Mouse (Mus musculus): ENCODE results near the gene Nkx2-3. TPM values are rescaled to one million over a fixed set of nuclear protein-coding genes. Genes with fewer than 3 reads are reported as not detected.

Nkx2-3 gene
- polyA plus RNA-seq, 1 experiment = not detected

DNA sequence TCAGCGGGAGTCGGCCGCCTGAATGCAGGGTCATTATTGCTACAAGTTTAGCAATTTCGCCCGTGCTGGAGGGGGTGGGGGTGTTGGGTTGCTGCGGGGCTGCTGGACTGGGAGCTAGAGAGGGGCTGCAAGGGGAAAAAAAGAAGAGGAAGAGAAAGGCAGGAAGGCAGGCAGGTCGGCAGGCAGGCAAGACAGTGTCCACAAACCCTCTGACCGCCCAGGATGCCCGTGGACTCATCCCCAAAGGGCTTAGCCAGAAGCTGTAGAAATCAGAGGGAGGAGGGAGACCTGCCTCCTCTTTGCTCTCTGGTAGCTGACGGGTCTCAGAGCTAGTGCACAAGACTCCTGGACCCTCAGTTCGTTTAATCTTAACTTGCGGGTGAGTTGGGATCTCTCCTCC, 4.8 kb downstream of the Nkx2-3 start:
- Histone ChIP-seq H3K4me1 (replicated peaks; ENCODE audit: control insufficient read depth, insufficient read depth, low read length) (peaks cover 8% of the 10 kb centered on the region; the same call in 1 of the 2 replicates), H3K27ac (ENCODE audit: control insufficient read depth, insufficient read depth, low read length) (no peak overlapping the region), H3K27me3 (ENCODE audit: control insufficient read depth, insufficient read depth, low read length) (peaks cover 53% of the 10 kb centered on the region; the same call in 1 of the 2 replicates), H3K36me3 (ENCODE audit: control insufficient read depth, insufficient read depth, low read length) (no peaks in the 10 kb centered on the region), H3K4me3 (ENCODE audit: control insufficient read depth, insufficient read depth, low read length) (no peak overlapping the region)
- TF ChIP-seq POLR2A (IDR thresholded peaks at IDR 0.05; ENCODE audit: control insufficient read depth, extremely low read depth, insufficient read depth, low read length, poor library complexity) (no peak), CTCF (IDR thresholded peaks at IDR 0.05; ENCODE audit: borderline replicate concordance, control insufficient read depth, extremely low read depth, insufficient read depth, low read length, poor library complexity) (no peak)
- 29% methylated on average over 12 of the region's 12 CpGs for WGBS
- DNase-seq = no peak

DNA sequence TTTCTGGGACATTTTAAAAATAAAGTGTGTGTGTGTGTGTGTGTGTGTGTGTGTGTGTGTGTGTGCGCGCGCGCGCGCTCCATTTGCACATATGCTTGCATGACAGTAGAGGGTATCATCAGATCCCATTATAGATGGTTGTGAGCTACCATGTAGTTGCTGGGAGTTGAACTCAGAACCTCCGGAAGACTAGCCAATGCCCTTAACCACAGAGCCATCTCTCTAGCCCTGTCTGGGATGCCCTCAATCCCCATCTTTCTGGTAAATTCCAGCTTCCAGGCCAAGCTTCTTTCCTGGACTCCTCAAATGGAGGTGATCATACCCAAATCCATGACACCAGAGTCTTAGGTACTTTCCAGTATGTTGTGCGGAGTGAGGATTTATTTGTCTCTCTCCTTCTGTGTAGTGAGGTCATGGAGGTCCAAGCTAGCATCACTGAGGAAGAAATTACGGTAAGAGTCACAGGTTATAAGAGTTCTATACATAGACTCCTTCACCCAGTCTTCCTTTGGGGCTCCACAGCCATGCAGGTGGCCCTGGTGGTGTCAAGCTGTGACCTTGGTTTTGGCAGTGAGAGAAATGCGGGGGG, 5.7 kb downstream of the Nkx2-3 start:
- 84% methylated on average over 10 of the region's 10 CpGs for whole genome bisulfite sequencing
- Histone ChIP-seq H3K27ac (ENCODE audit: control insufficient read depth, insufficient read depth, low read length) (no peak overlapping the region), H3K36me3 (ENCODE audit: control insufficient read depth, insufficient read depth, low read length) (no peaks in the 10 kb centered on the region), H3K27me3 (ENCODE audit: control insufficient read depth, insufficient read depth, low read length) (peaks cover 44% of the 10 kb centered on the region; the same call in 1 of the 2 replicates), H3K4me1 (replicated peaks; ENCODE audit: control insufficient read depth, insufficient read depth, low read length) (peaks cover 8% of the 10 kb centered on the region; the same call in 1 of the 2 replicates), H3K4me3 (ENCODE audit: control insufficient read depth, insufficient read depth, low read length) (no peak overlapping the region)
- no peak for DNase-seq
- TF ChIP-seq CTCF (IDR thresholded peaks at IDR 0.05; ENCODE audit: borderline replicate concordance, control insufficient read depth, extremely low read depth, insufficient read depth, low read length, poor library complexity) (no peak), POLR2A (IDR thresholded peaks at IDR 0.05; ENCODE audit: control insufficient read depth, extremely low read depth, insufficient read depth, low read length, poor library complexity) (no peak)

DNA sequence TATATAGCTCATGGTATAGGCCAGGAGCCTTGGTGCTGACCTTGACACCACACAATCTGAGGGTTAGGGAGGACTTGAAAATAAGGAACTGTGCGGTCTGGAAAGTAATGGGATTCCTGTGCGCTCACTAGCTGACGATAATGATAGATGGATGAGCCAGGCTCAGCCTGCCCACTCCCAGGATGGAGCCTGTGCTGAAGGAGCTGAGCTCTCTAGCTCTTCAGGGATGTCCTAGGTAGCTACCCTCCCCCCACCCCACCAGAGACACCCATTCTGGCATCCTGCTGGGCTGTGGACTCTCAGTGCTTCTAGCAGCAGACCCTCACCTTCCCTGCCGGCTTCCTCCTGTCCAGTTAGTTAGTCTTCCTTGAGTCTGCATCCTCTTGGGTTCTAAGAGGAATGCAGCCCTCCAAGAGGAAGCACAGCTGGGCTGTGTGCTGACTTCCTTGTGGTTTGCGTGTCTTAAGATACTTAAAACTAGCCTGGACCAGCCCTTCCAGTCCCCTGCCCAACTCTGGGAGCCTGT, 6.4 kb downstream of the Nkx2-3 start:
- peaks cover 8% of the 10 kb centered on the region; the same call in 1 of the 2 replicates for H3K4me1 ChIP-seq (replicated peaks; ENCODE audit: control insufficient read depth, insufficient read depth, low read length)
- H3K36me3 ChIP-seq (ENCODE audit: control insufficient read depth, insufficient read depth, low read length) = no peaks in the 10 kb centered on the region
- H3K4me3 ChIP-seq (ENCODE audit: control insufficient read depth, insufficient read depth, low read length) = no peak overlapping the region
- H3K27me3 ChIP-seq (ENCODE audit: control insufficient read depth, insufficient read depth, low read length) = peaks cover 38% of the 10 kb centered on the region; the same call in 1 of the 2 replicates
- WGBS = 61% methylated on average over 5 of the region's 5 CpGs
- TF ChIP-seq CTCF (IDR thresholded peaks at IDR 0.05; ENCODE audit: borderline replicate concordance, control insufficient read depth, extremely low read depth, insufficient read depth, low read length, poor library complexity) (no peak), POLR2A (IDR thresholded peaks at IDR 0.05; ENCODE audit: control insufficient read depth, extremely low read depth, insufficient read depth, low read length, poor library complexity) (no peak)
- no peak for DNase-seq
- H3K27ac ChIP-seq (ENCODE audit: control insufficient read depth, insufficient read depth, low read length) = no peak overlapping the region

DNA sequence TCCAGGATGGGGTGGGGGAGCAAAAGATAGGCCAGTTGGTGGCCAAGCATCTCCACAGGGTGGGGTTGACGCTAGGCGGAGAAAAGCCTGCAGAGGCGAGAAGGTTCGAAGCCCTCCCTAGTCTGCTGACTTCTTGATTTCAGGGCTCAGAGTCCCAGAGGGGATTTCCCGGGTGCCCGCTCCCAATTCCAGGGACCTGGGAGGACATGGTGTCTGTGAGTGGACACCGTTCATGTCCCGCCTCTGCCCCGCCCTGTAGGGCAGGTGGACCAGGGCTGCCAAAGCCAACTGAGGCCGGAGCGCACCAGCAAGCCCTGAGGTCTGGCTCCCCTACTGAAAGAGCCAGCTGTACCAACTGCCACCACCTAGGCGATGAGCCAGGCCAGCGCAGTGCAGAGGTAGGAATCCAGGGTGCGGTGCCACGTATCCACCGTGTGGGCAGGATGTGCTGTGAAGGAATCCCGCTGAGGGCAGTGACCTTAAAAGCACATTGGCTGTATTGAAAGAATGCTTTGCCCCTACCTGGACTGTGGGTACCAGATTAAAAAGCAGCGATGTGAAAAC, 7.9 kb downstream of the Nkx2-3 start:
- Histone ChIP-seq H3K36me3 (ENCODE audit: control insufficient read depth, insufficient read depth, low read length) (no peaks in the 10 kb centered on the region), H3K27me3 (ENCODE audit: control insufficient read depth, insufficient read depth, low read length) (peaks cover 25% of the 10 kb centered on the region; the same call in 1 of the 2 replicates), H3K4me1 (replicated peaks; ENCODE audit: control insufficient read depth, insufficient read depth, low read length) (0 out of 2 replicates have a peak, but pooled peaks cover 2% of the 10 kb centered on the region), H3K27ac (ENCODE audit: control insufficient read depth, insufficient read depth, low read length) (no peak overlapping the region), H3K4me3 (ENCODE audit: control insufficient read depth, insufficient read depth, low read length) (no peak overlapping the region)
- TF ChIP-seq POLR2A (IDR thresholded peaks at IDR 0.05; ENCODE audit: control insufficient read depth, extremely low read depth, insufficient read depth, low read length, poor library complexity) = no peak
- TF ChIP-seq CTCF (IDR thresholded peaks at IDR 0.05; ENCODE audit: borderline replicate concordance, control insufficient read depth, extremely low read depth, insufficient read depth, low read length, poor library complexity) = no peak
- no peak for DNase-seq
- 83% methylated on average over 18 of the region's 18 CpGs for WGBS

DNA sequence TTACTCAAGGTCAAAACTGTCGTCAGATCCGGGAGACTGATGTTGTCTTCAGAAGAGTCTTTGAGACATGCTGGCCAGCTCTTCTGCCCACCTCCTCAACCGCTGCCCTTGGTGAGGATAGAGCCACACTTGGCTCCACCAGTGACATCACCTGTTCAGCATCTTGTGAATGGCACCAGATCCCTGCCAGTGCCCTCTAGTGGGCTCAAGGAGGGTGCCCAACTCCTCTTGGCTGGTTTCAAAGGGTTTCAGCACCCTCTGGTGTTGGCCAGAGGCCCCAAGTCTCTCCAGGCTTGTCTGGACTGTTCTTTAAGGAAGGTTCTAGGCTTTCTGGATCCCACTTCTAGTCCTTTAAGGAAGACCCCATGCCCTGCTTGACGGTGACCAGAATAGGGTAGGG, 11.8 kb downstream of the Nkx2-3 start:
- Histone ChIP-seq H3K4me1 (replicated peaks; ENCODE audit: control insufficient read depth, insufficient read depth, low read length) (no peaks in the 10 kb centered on the region), H3K27ac (ENCODE audit: control insufficient read depth, insufficient read depth, low read length) (no peak overlapping the region), H3K27me3 (ENCODE audit: control insufficient read depth, insufficient read depth, low read length) (no peaks in the 10 kb centered on the region; the same call in 1 of the 2 replicates), H3K4me3 (ENCODE audit: control insufficient read depth, insufficient read depth, low read length) (no peak overlapping the region), H3K36me3 (ENCODE audit: control insufficient read depth, insufficient read depth, low read length) (no peaks in the 10 kb centered on the region)
- 39% methylated on average over 4 of the region's 4 CpGs for WGBS
- TF ChIP-seq CTCF (IDR thresholded peaks at IDR 0.05; ENCODE audit: borderline replicate concordance, control insufficient read depth, extremely low read depth, insufficient read depth, low read length, poor library complexity) = peak; percentile 76; the same call in 1 of the 2 replicates
- no peak for TF ChIP-seq POLR2A (IDR thresholded peaks at IDR 0.05; ENCODE audit: control insufficient read depth, extremely low read depth, insufficient read depth, low read length, poor library complexity)
- DNase-seq = peak; percentile 58

DNA sequence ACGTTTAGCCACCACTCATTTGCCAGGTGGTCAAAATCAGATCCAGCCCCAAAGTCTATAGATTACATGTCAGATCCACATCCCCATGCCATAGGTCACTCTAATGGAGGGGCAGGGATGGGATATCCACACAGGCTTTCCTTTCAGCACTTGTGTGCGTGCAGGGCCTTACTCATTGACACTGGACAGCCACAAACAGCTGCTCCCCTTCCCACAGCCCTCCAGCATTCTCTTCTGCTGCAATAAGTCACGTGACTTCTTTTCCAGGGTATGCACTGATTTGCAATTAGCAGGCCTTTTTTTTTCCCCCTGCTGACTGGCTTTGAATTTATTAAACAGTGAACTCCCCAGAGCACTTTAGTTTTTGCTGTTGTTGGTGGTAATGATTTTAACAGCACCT, 14.0 kb downstream of the Nkx2-3 start:
- Histone ChIP-seq H3K36me3 (ENCODE audit: control insufficient read depth, insufficient read depth, low read length) (no peaks in the 10 kb centered on the region), H3K4me1 (replicated peaks; ENCODE audit: control insufficient read depth, insufficient read depth, low read length) (no peaks in the 10 kb centered on the region), H3K4me3 (ENCODE audit: control insufficient read depth, insufficient read depth, low read length) (no peak overlapping the region), H3K27ac (ENCODE audit: control insufficient read depth, insufficient read depth, low read length) (no peak overlapping the region), H3K27me3 (ENCODE audit: control insufficient read depth, insufficient read depth, low read length) (no peaks in the 10 kb centered on the region; the same call in 1 of the 2 replicates)
- TF ChIP-seq CTCF (IDR thresholded peaks at IDR 0.05; ENCODE audit: borderline replicate concordance, control insufficient read depth, extremely low read depth, insufficient read depth, low read length, poor library complexity) = no peak
- no peak for TF ChIP-seq POLR2A (IDR thresholded peaks at IDR 0.05; ENCODE audit: control insufficient read depth, extremely low read depth, insufficient read depth, low read length, poor library complexity)
- no peak for DNase-seq
- 81% methylated on average over 3 of the region's 3 CpGs for WGBS

Data from thymus, adult 2 months (tissue).